Mouse (Mus musculus) ovary, postnatal 14 days (tissue): ENCODE data around the gene Trim52.
"Not testable (repeated sequence)": the region's sequence is repeated elsewhere in the genome, so short reads cannot be mapped to it uniquely, and the experiment has no call there.

ENCODE experiments used
- DNase-seq: peaks from one replicate; pipeline ENCODE4 v3.0.0; 2022; ENCODE audit warnings: low spot score

The Trim52 gene

GRCm38 (mm10) chr14:106105980-106106379, at the start of gene Trim52:
Gene Trim52 (plus strand): TSS chr14:106106198.
- no peak for DNase-seq

- no peak for DNase-seq
Observed at GRCm38 (mm10) chr14:106072608-106073007, 33.4 kb upstream of the Trim52 start.

GRCm38 (mm10) chr14:106075181-106076064, 30.6 kb upstream of the Trim52 start:
- no peak for DNase-seq

- DNase-seq = no peak
Observed at GRCm38 (mm10) chr14:106088480-106089037, 17.4 kb upstream of the Trim52 start.

GRCm38 (mm10) chr14:106096816-106097215, 9.2 kb upstream of the Trim52 start:
- no peak for DNase-seq

- no peak for DNase-seq
Observed at GRCm38 (mm10) chr14:106100858-106101257, 5.1 kb upstream of the Trim52 start.

- no peak for DNase-seq
Observed at GRCm38 (mm10) chr14:106106425-106106824, 427 bp downstream of the Trim52 start.

- no peak for DNase-seq
Observed at GRCm38 (mm10) chr14:106119371-106119770, 13.4 kb downstream of the Trim52 start.

- DNase-seq = no peak
Observed at GRCm38 (mm10) chr14:106136272-106136671, 30.3 kb downstream of the Trim52 start.

- DNase-seq = no peak
Observed at GRCm38 (mm10) chr14:106151188-106151587, 45.2 kb downstream of the Trim52 start.

- DNase-seq = no peak
Observed at GRCm38 (mm10) chr14:106154879-106155576, 49.0 kb downstream of the Trim52 start.

GRCm38 (mm10) chr14:106156533-106156932, 50.5 kb downstream of the Trim52 start:
- no peak for DNase-seq

GRCm38 (mm10) chr14:106162331-106162730, 56.3 kb downstream of the Trim52 start:
- no peak for DNase-seq

- DNase-seq = no peak
Observed at GRCm38 (mm10) chr14:106163196-106163595, 57.2 kb downstream of the Trim52 start.

GRCm38 (mm10) chr14:106163933-106164332, 57.9 kb downstream of the Trim52 start:
- DNase-seq = not testable (repeated sequence)

GRCm38 (mm10) chr14:106176879-106177278, 70.9 kb downstream of the Trim52 start:
- no peak for DNase-seq

- DNase-seq = no peak
Observed at GRCm38 (mm10) chr14:106178245-106178644, 72.2 kb downstream of the Trim52 start.

GRCm38 (mm10) chr14:106179102-106179727, 73.2 kb downstream of the Trim52 start:
- no peak for DNase-seq

GRCm38 (mm10) chr14:106179728-106180125, 73.7 kb downstream of the Trim52 start:
- no peak for DNase-seq

GRCm38 (mm10) chr14:106180616-106181015, 74.6 kb downstream of the Trim52 start:
- DNase-seq = no peak

GRCm38 (mm10) chr14:106183985-106184384, 78.0 kb downstream of the Trim52 start:
- no peak for DNase-seq
